Mouse (Mus musculus) heart, postnatal 0 days (tissue): Measurements from ENCODE around the gene Raver1.

Source experiments
- CTCF ChIP-seq: IDR thresholded peaks from 2 replicates; pipeline ENCODE4 v1.5.1; 2016; ENCODE audit warnings: antibody characterized with exemption, control low read depth, low read depth
- EP300 ChIP-seq: IDR thresholded peaks from 2 replicates; pipeline ENCODE4 v1.6.1; 2016; ENCODE audit warnings: antibody characterized with exemption, low read depth

DNA sequence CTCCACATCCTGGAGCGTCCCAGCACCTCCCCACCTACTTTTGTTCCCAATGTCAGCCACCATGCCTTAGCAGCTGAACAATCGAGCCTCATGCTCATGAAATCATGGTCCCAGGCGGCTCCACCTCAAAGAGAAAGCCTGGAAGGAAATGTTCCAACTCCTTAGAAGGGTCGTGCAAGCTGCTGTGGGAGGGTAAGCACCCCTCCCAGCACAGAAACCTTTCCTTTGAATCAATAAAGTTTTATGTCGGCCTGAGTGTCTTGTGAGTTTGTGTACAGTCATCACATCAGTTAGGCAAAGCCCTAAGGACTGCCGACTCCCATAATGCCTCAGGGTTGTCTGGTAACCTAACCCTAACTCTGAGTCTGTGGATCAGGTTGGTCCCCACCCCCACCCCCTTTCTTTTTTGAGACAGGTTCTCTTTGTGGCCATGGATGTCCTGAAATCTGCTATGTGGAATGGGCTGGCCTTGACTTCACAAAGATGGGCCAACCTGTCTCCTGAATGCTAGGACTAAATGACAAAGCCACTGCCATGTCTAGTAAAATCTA lies 63.2 kb downstream of the Raver1 start:
- TF ChIP-seq CTCF = no peak
- TF ChIP-seq EP300 = no peak
